Mouse (Mus musculus) olfactory bulb, adult 2 months (tissue): ENCODE results near the gene Cebpe.

Source experiments
- CTCF ChIP-seq: fragments of 200-500 bp; IDR thresholded peaks from 2 replicates; pipeline ENCODE4 v1.5.1; 2012; ENCODE audit warnings: low read depth, mild to moderate bottlenecking, low read length, moderate library complexity; ENCODE audit not compliant: insufficient read depth
- POLR2A ChIP-seq: fragments of 200-500 bp; IDR thresholded peaks from 2 replicates; pipeline ENCODE4 v1.6.1; 2012; ENCODE audit warnings: mild to moderate bottlenecking, low read depth, low read length, moderate library complexity; ENCODE audit not compliant: insufficient read depth

DNA sequence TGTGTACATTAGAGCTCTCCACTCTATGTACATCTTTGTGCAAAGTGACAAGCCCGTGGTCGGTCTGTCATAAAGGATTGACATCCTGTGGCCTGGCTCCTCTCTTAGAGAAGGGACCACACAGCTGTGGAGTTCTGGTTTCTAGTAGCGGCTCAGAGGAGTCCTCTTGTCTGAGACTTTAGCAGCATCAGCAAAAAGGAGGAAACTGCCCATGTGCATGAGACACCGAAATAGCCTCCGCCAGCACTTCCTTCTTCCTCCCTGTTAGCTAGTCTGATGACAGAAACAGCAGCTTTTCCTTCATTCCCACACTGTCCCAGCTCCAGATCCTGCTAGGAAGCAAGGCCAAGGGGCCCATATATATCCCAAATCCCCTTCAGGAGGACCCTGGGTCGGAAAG lies 44.4 kb upstream of the Cebpe start:
- no peak for TF ChIP-seq CTCF
- no peak for TF ChIP-seq POLR2A
